Mouse (Mus musculus): ENCODE measurements at regions not wholly inside any gene's neighbourhood (a gene's known extent, or its start where the extent isn't known, plus 50 kb on each side); places are given as distances from the start of the nearest gene placed in this dataset.

GRCm38 (mm10) chr15:67283275-67283972, 782.7 kb upstream of the Lrrc6 start:
- no peak for DNase-seq

- no peak for DNase-seq
These were observed 778.2 kb upstream of the Lrrc6 start for GRCm38 (mm10) chr15:67278869-67279268.

- no peak for DNase-seq
These were observed 774.3 kb upstream of the Lrrc6 start for GRCm38 (mm10) chr15:67275058-67275457.

- no peak for DNase-seq
These were observed 771.7 kb upstream of the Lrrc6 start for GRCm38 (mm10) chr15:67272397-67272796.

GRCm38 (mm10) chr15:67263723-67264122, 763.0 kb upstream of the Lrrc6 start:
- DNase-seq: no peak

- no peak for DNase-seq
These were observed 762.6 kb upstream of the Lrrc6 start for GRCm38 (mm10) chr15:67263313-67263712.

GRCm38 (mm10) chr15:67262269-67262668, 761.6 kb upstream of the Lrrc6 start:
- no peak for DNase-seq

- no peak for DNase-seq
These were observed 760.0 kb upstream of the Lrrc6 start for GRCm38 (mm10) chr15:67260666-67261065.

GRCm38 (mm10) chr15:67249147-67249546, 748.4 kb upstream of the Lrrc6 start:
- DNase-seq: no peak

- no peak for DNase-seq
These were observed 747.8 kb upstream of the Lrrc6 start for GRCm38 (mm10) chr15:67248471-67248870.

- no peak for DNase-seq
These were observed 745.1 kb upstream of the Lrrc6 start for GRCm38 (mm10) chr15:67245658-67246268.

GRCm38 (mm10) chr15:67244908-67245657, 744.4 kb upstream of the Lrrc6 start:
- DNase-seq: no peak

GRCm38 (mm10) chr15:67235107-67235785, 734.5 kb upstream of the Lrrc6 start:
- DNase-seq: no peak

- no peak for DNase-seq
These were observed 728.6 kb upstream of the Lrrc6 start for GRCm38 (mm10) chr15:67229359-67229758.

- DNase-seq: no peak
These were observed 727.9 kb upstream of the Lrrc6 start for GRCm38 (mm10) chr15:67228633-67229032.

- DNase-seq: no peak
These were observed 726.9 kb upstream of the Lrrc6 start for GRCm38 (mm10) chr15:67227456-67228164.

GRCm38 (mm10) chr15:67226900-67227299, 726.2 kb upstream of the Lrrc6 start:
- no peak for DNase-seq

All from lung, adult 18-20 months (tissue).